Mouse (Mus musculus): ENCODE measurements around the gene Atf7ip2. TPM values are rescaled to one million over a fixed set of nuclear protein-coding genes. Genes with fewer than 3 reads are reported as not detected.
"Not testable (repeated sequence)": the region's sequence is repeated elsewhere in the genome, so short reads cannot be mapped to it uniquely, and the experiment has no call there.

The Atf7ip2 gene
- polyA plus RNA-seq (2014; fragmentation: Nextera tagmentation; extraction: Ambion mirVana) = 0.25 and 0.33 TPM in 2 replicates

DNA sequence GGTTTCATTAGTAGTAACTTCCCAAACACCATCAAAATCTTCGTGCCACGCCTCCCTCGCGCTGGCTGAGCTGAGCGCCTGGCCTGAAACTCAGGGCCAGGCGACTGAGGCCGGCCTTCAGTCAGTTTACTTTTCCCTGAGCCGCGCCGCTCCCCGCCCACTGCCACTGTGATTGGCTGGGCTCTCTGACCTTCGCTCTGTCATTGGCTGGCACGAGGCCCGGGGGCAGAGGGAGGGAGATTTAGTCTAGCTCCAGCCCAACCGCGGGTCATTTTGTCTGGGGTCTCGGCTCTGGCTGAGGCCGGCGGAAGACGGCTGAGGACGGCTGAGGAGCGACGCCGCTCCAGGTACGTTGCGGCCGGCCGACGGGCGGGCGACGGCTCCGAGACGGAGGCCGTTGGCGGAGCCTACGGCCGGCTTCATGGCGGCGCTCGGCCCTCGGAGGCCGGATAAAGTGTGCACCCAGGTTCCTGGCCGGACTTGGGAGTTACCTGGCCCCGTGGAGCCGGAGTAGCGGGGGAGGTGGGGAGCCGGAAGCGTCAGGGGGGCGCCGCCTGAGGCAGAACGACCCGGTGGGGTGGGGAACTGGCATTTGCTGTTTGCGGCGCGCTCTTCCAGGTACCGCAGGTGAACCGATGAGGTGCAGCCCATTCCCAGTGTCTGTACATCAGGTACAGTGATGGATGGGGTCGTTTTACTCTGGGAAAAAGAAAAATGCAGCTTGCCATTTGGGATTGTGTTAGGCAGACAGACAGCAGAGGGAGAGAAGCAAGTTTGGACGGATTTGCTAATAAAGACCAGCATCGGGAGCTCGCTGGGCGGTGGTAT, at the start of gene Atf7ip2:
Gene Atf7ip2, plus strand, starts transcription at position 34 of the 828 bp plus-strand sequence.
- WGBS = under 1% methylated on average over 63 of the region's 63 CpGs
- H3K9me3 ChIP-seq (replicated peaks; ENCODE audit: control insufficient read depth, low read length) = 0 out of 2 replicates have a peak, but pooled peaks cover 2% of the 10 kb centered on the region
- H3K4me2 ChIP-seq (ENCODE audit: low read length) = peak within 1 kb of the TSS; percentile 97
- H3K27ac ChIP-seq (ENCODE audit: low read depth, low read length) = no peak within 1 kb of the TSS
- H3K4me3 ChIP-seq (ENCODE audit: low read depth, low read length) = peak within 1 kb of the TSS; percentile 54
- H3K36me3 ChIP-seq (ENCODE audit: control insufficient read depth, insufficient read depth, low read length) = no peaks in the 10 kb centered on the region
- peaks cover 6% of the 10 kb centered on the region; the same call in 1 of the 2 replicates for H3K4me1 ChIP-seq (ENCODE audit: control insufficient read depth, insufficient read depth, low read length)
- peak; percentile 100 for ATAC-seq
- peak; percentile 90 for DNase-seq (ENCODE audit: low spot score)
- H3K9ac ChIP-seq (ENCODE audit: low read length) = peak within 1 kb of the TSS; percentile 61
- H3K27me3 ChIP-seq (replicated peaks; ENCODE audit: control insufficient read depth, insufficient read depth, low read length) = no peaks in the 10 kb centered on the region

DNA sequence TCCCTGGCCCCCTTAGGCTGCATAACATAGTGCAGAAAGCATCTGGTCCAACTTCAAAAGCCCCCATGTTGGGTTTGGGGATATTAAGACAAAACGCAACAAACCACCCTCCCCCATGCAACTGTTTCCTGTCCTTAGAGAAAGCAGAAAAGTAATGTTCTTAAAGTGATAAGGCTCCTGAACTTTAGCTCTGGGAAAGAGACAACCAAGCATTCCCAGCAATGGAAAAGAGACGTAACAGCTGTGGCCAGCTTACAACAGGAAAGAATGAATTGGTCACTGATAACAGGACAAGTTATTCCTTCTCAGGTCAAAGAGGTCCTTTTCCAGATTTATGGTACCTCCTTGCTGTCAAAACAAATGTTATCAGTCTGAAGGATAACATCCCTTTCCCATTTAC, 49.3 kb upstream of the Atf7ip2 start:
- no peak overlapping the region for H3K4me2 ChIP-seq (ENCODE audit: low read length)
- H3K27ac ChIP-seq (ENCODE audit: low read depth, low read length) = no peak overlapping the region
- no peaks in the 10 kb centered on the region for H3K4me1 ChIP-seq (ENCODE audit: control insufficient read depth, insufficient read depth, low read length)
- no peak overlapping the region for H3K9ac ChIP-seq (ENCODE audit: low read length)
- no peak for ATAC-seq
- WGBS = 89% methylated on average over 2 of the region's 2 CpGs
- no peaks in the 10 kb centered on the region for H3K27me3 ChIP-seq (replicated peaks; ENCODE audit: control insufficient read depth, insufficient read depth, low read length)
- no peak overlapping the region for H3K4me3 ChIP-seq (ENCODE audit: low read depth, low read length)
- H3K9me3 ChIP-seq (replicated peaks; ENCODE audit: control insufficient read depth, low read length) = no peaks in the 10 kb centered on the region
- DNase-seq (ENCODE audit: low spot score) = no peak
- no peaks in the 10 kb centered on the region for H3K36me3 ChIP-seq (ENCODE audit: control insufficient read depth, insufficient read depth, low read length)

DNA sequence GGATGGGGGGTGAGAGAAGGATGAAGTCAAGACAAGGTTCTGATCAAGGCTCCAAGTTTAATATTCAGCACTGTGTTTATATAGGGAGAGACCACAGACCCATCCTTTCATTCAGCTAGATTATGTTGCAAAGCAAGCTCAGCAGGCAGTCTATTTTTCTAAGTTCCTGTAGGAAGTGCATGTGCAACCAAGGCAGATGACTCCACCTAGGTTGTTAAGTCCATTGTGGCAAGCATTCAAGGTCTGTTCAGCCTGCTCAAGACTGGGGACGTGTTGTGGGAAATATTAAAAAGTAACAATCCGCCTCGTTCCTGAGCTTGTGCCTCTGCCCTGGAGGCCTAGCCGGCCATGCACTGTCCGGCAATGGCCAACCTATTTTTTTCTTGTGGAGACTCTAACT, 45.1 kb upstream of the Atf7ip2 start:
- Histone ChIP-seq H3K4me1 (ENCODE audit: control insufficient read depth, insufficient read depth, low read length) (no peaks in the 10 kb centered on the region), H3K27ac (ENCODE audit: low read depth, low read length) (no peak overlapping the region), H3K4me2 (ENCODE audit: low read length) (no peak overlapping the region), H3K4me3 (ENCODE audit: low read depth, low read length) (no peak overlapping the region), H3K36me3 (ENCODE audit: control insufficient read depth, insufficient read depth, low read length) (no peaks in the 10 kb centered on the region), H3K9me3 (replicated peaks; ENCODE audit: control insufficient read depth, low read length) (no peaks in the 10 kb centered on the region), H3K9ac (ENCODE audit: low read length) (no peak overlapping the region), H3K27me3 (replicated peaks; ENCODE audit: control insufficient read depth, insufficient read depth, low read length) (no peaks in the 10 kb centered on the region)
- ATAC-seq (no peak), DNase-seq (ENCODE audit: low spot score) (no peak)
- WGBS = 91% methylated on average over 5 of the region's 5 CpGs

DNA sequence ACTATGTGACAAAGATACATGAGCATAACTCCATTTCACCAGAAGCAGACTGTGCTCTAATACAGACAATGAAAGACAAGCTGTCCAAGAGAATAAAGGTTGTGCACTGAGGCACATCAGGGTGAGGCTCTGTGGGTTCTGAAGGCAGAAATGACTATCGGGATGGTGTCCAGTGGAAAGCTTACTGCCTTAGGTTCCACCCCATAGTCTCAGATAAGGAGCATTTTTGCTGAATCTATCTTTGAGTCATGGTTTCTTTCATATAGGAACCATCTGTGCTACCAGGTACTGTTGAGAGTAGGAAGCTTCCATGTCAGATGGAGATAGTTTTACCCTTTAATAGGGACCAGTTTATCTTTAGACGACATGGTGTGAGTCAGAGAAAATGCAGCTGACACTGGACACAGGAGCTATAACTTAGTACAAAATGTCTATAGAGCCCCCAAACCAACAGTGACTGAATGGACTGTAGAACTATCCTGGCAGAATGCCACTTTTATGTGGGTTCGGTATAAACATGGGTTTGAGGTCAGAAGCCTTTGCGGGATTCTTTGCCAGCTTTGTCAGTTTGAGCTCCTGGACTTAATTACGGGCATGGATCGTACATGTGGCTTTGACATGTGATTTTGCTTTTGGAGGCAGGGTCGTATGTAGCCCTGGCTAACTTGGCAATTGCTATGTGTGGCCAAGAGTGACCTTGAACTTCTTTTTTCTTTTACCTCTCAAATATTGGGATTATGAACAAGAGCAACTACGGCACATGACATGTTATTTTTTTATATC, 23.2 kb upstream of the Atf7ip2 start:
- Histone ChIP-seq H3K27me3 (replicated peaks; ENCODE audit: control insufficient read depth, insufficient read depth, low read length) (no peaks in the 10 kb centered on the region), H3K9ac (ENCODE audit: low read length) (no peak overlapping the region), H3K9me3 (replicated peaks; ENCODE audit: control insufficient read depth, low read length) (no peaks in the 10 kb centered on the region), H3K27ac (ENCODE audit: low read depth, low read length) (no peak overlapping the region), H3K4me3 (ENCODE audit: low read depth, low read length) (no peak overlapping the region), H3K36me3 (ENCODE audit: control insufficient read depth, insufficient read depth, low read length) (no peaks in the 10 kb centered on the region), H3K4me1 (ENCODE audit: control insufficient read depth, insufficient read depth, low read length) (no peaks in the 10 kb centered on the region), H3K4me2 (ENCODE audit: low read length) (no peak overlapping the region)
- 94% methylated on average over 8 of the region's 8 CpGs for WGBS
- no peak for DNase-seq (ENCODE audit: low spot score)
- ATAC-seq = no peak

DNA sequence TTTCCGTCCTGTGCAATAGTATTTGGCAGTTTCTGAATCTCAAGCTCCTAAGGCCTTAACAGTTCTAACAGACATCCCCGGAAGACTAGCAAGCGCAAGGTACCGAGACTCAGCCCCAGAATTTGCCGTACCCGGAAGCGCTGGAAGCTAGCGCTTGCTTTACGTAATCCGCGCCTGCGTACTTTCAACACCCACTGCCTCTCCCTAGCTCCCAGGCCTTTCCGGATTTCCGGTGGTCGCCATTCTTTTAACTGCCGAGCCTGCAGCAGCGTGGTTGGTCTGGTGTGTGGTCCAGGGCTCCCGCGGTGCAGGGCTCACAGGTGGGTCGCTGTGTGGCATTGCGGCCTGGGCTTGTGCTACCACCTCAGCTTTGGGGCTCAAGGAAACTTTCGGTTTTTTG, 22.5 kb upstream of the Atf7ip2 start, which contains the start of gene Rpl39l:
Gene Rpl39l, plus strand, starts transcription at position 222 of the 400 bp plus-strand sequence.
- WGBS = 88% methylated on average over 22 of the region's 22 CpGs
- DNase-seq (ENCODE audit: low spot score) (no peak), ATAC-seq (no peak)
- no peaks in the 10 kb centered on the region for H3K9me3 ChIP-seq (replicated peaks; ENCODE audit: control insufficient read depth, low read length)
- H3K36me3 ChIP-seq (ENCODE audit: control insufficient read depth, insufficient read depth, low read length) = no peaks in the 10 kb centered on the region
- no peak within 1 kb of the TSS for H3K27ac ChIP-seq (ENCODE audit: low read depth, low read length)
- no peak within 1 kb of the TSS for H3K4me3 ChIP-seq (ENCODE audit: low read depth, low read length)
- H3K9ac ChIP-seq (ENCODE audit: low read length) = no peak within 1 kb of the TSS
- H3K4me1 ChIP-seq (ENCODE audit: control insufficient read depth, insufficient read depth, low read length) = no peaks in the 10 kb centered on the region
- no peak within 1 kb of the TSS for H3K4me2 ChIP-seq (ENCODE audit: low read length)
- no peaks in the 10 kb centered on the region for H3K27me3 ChIP-seq (replicated peaks; ENCODE audit: control insufficient read depth, insufficient read depth, low read length)

DNA sequence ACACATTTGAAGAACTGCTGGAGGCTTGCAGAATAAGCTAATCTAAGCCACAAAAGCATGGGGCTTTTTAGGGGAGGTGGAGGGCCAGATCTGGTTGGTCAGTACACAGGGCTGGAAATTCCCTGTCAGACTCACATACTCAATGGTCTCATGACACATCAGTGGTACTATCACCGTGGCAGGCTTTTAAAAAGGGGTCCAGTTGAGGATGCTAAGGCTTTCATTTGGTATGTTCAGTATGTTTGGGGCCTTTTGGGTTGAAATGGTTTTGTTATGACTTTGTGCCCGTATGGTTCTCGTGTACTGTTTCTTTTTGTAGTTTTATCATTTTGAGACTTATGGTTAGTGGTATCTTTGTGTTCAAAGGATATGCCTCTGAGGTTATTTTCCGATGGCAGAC, 21.2 kb upstream of the Atf7ip2 start:
- WGBS = 90% methylated on average over 4 of the region's 4 CpGs
- no peak for ATAC-seq
- no peak overlapping the region for H3K9ac ChIP-seq (ENCODE audit: low read length)
- no peak overlapping the region for H3K4me2 ChIP-seq (ENCODE audit: low read length)
- no peaks in the 10 kb centered on the region for H3K9me3 ChIP-seq (replicated peaks; ENCODE audit: control insufficient read depth, low read length)
- DNase-seq (ENCODE audit: low spot score) = no peak
- H3K27me3 ChIP-seq (replicated peaks; ENCODE audit: control insufficient read depth, insufficient read depth, low read length) = no peaks in the 10 kb centered on the region
- H3K4me3 ChIP-seq (ENCODE audit: low read depth, low read length) = no peak overlapping the region
- no peak overlapping the region for H3K27ac ChIP-seq (ENCODE audit: low read depth, low read length)
- no peaks in the 10 kb centered on the region for H3K4me1 ChIP-seq (ENCODE audit: control insufficient read depth, insufficient read depth, low read length)
- H3K36me3 ChIP-seq (ENCODE audit: control insufficient read depth, insufficient read depth, low read length) = no peaks in the 10 kb centered on the region

DNA sequence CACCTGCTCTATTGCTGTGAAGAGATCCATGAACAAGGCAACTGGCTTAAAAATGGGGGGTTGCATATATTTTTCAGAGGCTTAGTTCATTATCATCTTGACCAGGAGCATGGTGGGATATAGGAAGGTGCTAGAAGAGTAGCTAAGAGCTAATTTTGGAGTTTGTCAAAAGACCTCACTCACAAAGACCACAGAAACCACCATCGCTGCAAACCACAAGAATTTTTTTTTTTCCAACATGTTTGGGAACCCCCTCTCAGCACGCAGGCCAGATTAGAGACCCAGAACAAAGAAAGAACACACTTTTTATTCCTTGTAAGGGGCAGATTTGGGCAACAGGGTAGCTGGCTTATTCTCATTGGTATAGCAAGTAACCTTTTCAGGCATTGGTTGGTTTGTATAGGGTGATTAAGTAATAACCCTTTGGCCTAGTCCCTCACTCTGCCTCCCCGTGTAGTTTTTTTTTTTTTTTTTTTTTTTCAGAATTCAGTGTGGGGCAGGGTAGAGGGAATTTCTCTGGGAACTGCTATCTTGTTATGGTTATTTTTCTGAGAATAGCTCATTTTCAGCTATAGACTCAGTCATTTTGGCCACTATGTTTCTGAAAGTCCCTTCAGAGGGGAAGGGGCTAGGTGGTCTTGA, 20.2 kb upstream of the Atf7ip2 start:
- Histone ChIP-seq H3K4me3 (ENCODE audit: low read depth, low read length) (no peak overlapping the region), H3K36me3 (ENCODE audit: control insufficient read depth, insufficient read depth, low read length) (no peaks in the 10 kb centered on the region), H3K4me2 (ENCODE audit: low read length) (no peak overlapping the region), H3K27ac (ENCODE audit: low read depth, low read length) (no peak overlapping the region), H3K27me3 (replicated peaks; ENCODE audit: control insufficient read depth, insufficient read depth, low read length) (no peaks in the 10 kb centered on the region), H3K4me1 (ENCODE audit: control insufficient read depth, insufficient read depth, low read length) (no peaks in the 10 kb centered on the region), H3K9ac (ENCODE audit: low read length) (no peak overlapping the region), H3K9me3 (replicated peaks; ENCODE audit: control insufficient read depth, low read length) (peaks cover 2% of the 10 kb centered on the region)
- 85% methylated on average over 3 of the region's 3 CpGs for WGBS
- no peak for DNase-seq (ENCODE audit: low spot score)
- ATAC-seq = no peak

DNA sequence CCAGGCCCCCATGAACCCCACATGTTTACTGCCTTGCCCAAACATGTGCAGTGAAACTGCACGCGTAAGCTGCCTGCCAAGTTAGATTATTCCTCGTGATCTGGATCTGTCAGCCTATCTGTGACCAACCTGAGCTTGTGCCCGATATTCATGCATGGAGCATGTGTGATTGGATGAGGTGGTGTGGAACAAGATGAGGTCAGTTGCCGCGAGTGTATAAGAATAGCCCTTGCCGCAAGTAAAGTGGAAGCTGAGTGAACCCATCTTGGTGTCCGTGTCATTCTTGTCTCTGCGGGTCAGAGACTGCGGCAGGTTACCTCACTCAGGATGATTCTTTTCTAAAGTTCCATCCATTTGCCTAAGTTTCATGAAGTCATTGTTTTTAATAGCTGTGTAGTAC, 5.1 kb upstream of the Atf7ip2 start:
- 97% methylated on average over 10 of the region's 10 CpGs for WGBS
- DNase-seq (ENCODE audit: low spot score); ATAC-seq: not testable (repeated sequence)

More for the DNA sequence above, 5.1 kb upstream of the Atf7ip2 start:
- H3K4me2 ChIP-seq (ENCODE audit: low read length); H3K27ac ChIP-seq (ENCODE audit: low read depth, low read length); H3K4me3 ChIP-seq (ENCODE audit: low read depth, low read length); H3K9me3 ChIP-seq (replicated peaks; ENCODE audit: control insufficient read depth, low read length); H3K36me3 ChIP-seq (ENCODE audit: control insufficient read depth, insufficient read depth, low read length); H3K9ac ChIP-seq (ENCODE audit: low read length); H3K4me1 ChIP-seq (ENCODE audit: control insufficient read depth, insufficient read depth, low read length); H3K27me3 ChIP-seq (replicated peaks; ENCODE audit: control insufficient read depth, insufficient read depth, low read length): not testable (repeated sequence)

Measured in forebrain, embryonic 14.5 days (tissue).